Mouse (Mus musculus) heart, adult 2 months (tissue): Measurements from ENCODE around the gene Per3. TPM values are rescaled to one million over a fixed set of nuclear protein-coding genes. Genes with fewer than 3 reads are reported as not detected.

Experiments
- DNase-seq, 2 experiments: peaks; one replicate each; pipeline ENCODE4 v3.0.0; 2021
- H3K27ac ChIP-seq: fragments of 200-600 bp; 2 replicates; pipeline ENCODE4 v1.8.1; 2022
- H3K27me3 ChIP-seq: fragments of 200-500 bp; 2 replicates; pipeline ENCODE4 v1.6.1; 2012; ENCODE audit warnings: mild to moderate bottlenecking, low read length, inconsistent platforms, mixed read lengths; ENCODE audit not compliant: control insufficient read depth, insufficient read depth
- H3K36me3 ChIP-seq: fragments of 200-500 bp; 2 replicates; pipeline ENCODE4 v1.6.1; 2012; ENCODE audit warnings: low read length, inconsistent platforms; ENCODE audit not compliant: control insufficient read depth, insufficient read depth
- H3K4me1 ChIP-seq: fragments of 200-500 bp; 2 replicates; pipeline ENCODE4 v1.6.1; 2011; ENCODE audit warnings: low read length; ENCODE audit not compliant: control insufficient read depth, insufficient read depth
- H3K4me3 ChIP-seq: fragments of 200-600 bp; 2 replicates; pipeline ENCODE4 v1.8.1; 2022
- H3K79me2 ChIP-seq: fragments of 200-500 bp; replicated peaks from 2 replicates; pipeline ENCODE4 v1.6.1; 2012; ENCODE audit warnings: mild to moderate bottlenecking, inconsistent platforms, low read length, moderate library complexity, mixed read lengths; ENCODE audit not compliant: control insufficient read depth, insufficient read depth
- H3K9ac ChIP-seq: fragments of 200-500 bp; 2 replicates; pipeline ENCODE4 v1.6.1; 2012; ENCODE audit warnings: low read depth, mild to moderate bottlenecking, control low read depth, inconsistent platforms, low read length, mixed read lengths
- CTCF ChIP-seq: fragments of 200-600 bp; IDR thresholded peaks from 2 replicates; pipeline ENCODE4 v1.8.1; 2022; ENCODE audit warnings: antibody characterized with exemption, mild to moderate bottlenecking, moderate library complexity
- EP300 ChIP-seq: fragments of 200-500 bp; IDR thresholded peaks from 2 replicates; pipeline ENCODE4 v1.6.1; 2011; ENCODE audit warnings: low read depth, low read length, control low read depth; ENCODE audit not compliant: insufficient read depth
- POLR2A ChIP-seq: fragments of 200-500 bp; IDR thresholded peaks from 2 replicates; pipeline ENCODE4 v1.6.1; 2011; ENCODE audit warnings: mild to moderate bottlenecking, low read depth, low read length, control low read depth; ENCODE audit not compliant: insufficient read depth
- WGBS: fragments of 180-500 bp; shearing (Covaris S2); methylation state at CpG from one replicate; pipeline ENCODE4 v1.1.7; 2018; 5-methylcytosine and 5-hydroxymethylcytosine counted together
- intact Hi-C: fragments of 180-260 bp; cut with DNase I; formaldehyde crosslinking; loops from one replicate; pipeline ENCODE4 v1.15.1; 2025
- polyA plus RNA-seq: library from polyadenylated mRNA; depleted of rRNA; stranded (reverse); fragments of >200 nt; gene quantifications from 2 replicates; pipeline ENCODE4 v1.2.3, GENCODE M21; 2012
- total RNA-seq, 2 experiments: library from RNA; stranded (reverse); gene quantifications; 2 replicates each; pipeline ENCODE4 v1.2.3; 2021

The Per3 gene
- total and polyA plus RNA-seq, 3 experiments = 2.2 to 12.2 (median 11.1) TPM

DNA sequence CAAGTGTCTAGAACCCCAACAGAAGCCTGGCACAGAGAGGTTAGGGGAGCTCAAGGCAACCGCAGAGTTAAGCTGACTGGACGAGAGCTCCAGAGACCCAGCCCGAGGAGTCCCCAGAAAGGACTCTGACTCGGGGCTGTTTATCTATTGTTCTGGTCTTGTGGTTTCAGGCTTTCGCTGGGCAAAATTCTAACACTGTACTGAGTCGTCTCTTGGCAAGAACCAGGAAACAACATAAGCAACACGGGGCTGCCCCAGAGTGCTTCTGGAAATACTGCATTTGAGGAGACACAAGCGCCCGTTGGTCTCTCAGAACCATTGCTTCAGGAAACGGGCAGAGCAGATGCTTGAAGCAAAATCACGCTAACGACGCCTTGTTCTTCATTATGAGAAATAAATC, 43.1 kb downstream of the Per3 start:
- H3K27ac ChIP-seq = no peak overlapping the region
- 64% methylated on average over 13 of the region's 13 CpGs for WGBS
- no peak for DNase-seq
- no peaks in the 10 kb centered on the region for H3K79me2 ChIP-seq
- no peak for TF ChIP-seq EP300
- no peak for TF ChIP-seq POLR2A
- no peak for TF ChIP-seq CTCF
- H3K36me3 ChIP-seq = no peaks in the 10 kb centered on the region
- H3K27me3 ChIP-seq = no peaks in the 10 kb centered on the region
- no peaks in the 10 kb centered on the region for H3K4me1 ChIP-seq
- intact Hi-C loops = no loop called here
- H3K9ac ChIP-seq = no peak overlapping the region
- H3K4me3 ChIP-seq = no peak overlapping the region

GRCm38 (mm10) chr4:150998626-150999025, 45.8 kb downstream of the Per3 start:
- Histone ChIP-seq H3K9ac (no peak overlapping the region), H3K4me1 (no peaks in the 10 kb centered on the region), H3K36me3 (no peaks in the 10 kb centered on the region), H3K27me3 (no peaks in the 10 kb centered on the region), H3K79me2 (no peaks in the 10 kb centered on the region), H3K27ac (no peak overlapping the region), H3K4me3 (no peak overlapping the region)
- intact Hi-C loops = no loop called here
- WGBS = 88% methylated on average over 9 of the region's 9 CpGs
- no peak for TF ChIP-seq POLR2A
- no peak for TF ChIP-seq CTCF
- TF ChIP-seq EP300 = no peak
- no peak for DNase-seq

DNA sequence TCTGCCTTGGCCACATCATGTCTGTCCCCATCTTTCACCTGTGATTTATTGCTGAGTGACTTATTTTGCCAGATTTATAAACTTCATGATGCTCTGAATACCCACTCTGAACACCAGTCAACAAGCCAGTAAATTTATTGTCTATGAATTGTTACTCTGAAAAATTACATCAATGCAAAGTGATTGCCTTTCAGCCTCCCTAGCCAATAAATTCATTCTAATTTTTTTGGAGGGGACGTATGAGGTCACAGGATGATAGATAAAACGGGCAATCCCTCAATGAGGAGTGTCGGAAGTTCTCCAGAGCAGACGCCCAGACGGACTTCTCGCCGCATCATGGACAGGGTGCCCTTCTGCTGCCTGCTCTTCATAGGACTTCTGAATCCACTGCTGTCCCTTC, 47.7 kb downstream of the Per3 start, which contains the start of gene Uts2:
Uts2 (plus strand) TSS at position 301 of the 400 bp plus-strand sequence.
- Histone ChIP-seq H3K9ac (no peak within 1 kb of the TSS), H3K27ac (no peak within 1 kb of the TSS), H3K36me3 (no peaks in the 10 kb centered on the region), H3K27me3 (no peaks in the 10 kb centered on the region), H3K4me3 (no peak within 1 kb of the TSS), H3K4me1 (no peaks in the 10 kb centered on the region), H3K79me2 (no peaks in the 10 kb centered on the region)
- 73% methylated on average over 7 of the region's 7 CpGs for WGBS
- intact Hi-C loops = no loop called here
- TF ChIP-seq CTCF (no peak), EP300 (no peak), POLR2A (no peak)
- DNase-seq = no peak

DNA sequence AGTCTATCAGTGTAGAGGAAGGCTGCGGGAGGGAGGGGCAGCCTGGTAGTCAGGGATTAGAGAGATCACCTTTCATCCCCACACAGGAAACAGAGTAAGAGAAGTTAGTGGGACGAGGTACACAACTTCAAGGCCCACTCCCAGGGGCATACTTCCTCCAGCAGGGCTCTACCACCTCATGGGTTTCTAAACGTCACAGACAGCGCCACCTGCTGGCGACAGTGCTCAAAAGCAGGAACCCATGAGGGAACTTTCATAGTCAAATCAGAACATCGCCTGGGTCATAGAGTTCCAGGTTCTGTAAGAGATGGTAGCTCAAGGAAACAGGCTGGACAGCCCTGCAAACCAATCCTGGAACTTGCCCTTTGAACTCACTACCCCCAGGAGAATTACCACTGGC, 54.3 kb downstream of the Per3 start:
- TF ChIP-seq CTCF (peak; percentile 60), EP300 (no peak), POLR2A (no peak)

GRCm38 (mm10) chr4:150980153-150980552, 64.3 kb downstream of the Per3 start:
- intact Hi-C loops = no loop called here
- Histone ChIP-seq H3K36me3 (no peaks in the 10 kb centered on the region), H3K4me3 (no peak overlapping the region), H3K79me2 (no peaks in the 10 kb centered on the region), H3K4me1 (no peaks in the 10 kb centered on the region), H3K9ac (no peak overlapping the region), H3K27ac (no peak overlapping the region), H3K27me3 (no peaks in the 10 kb centered on the region)
- 80% methylated on average over 5 of the region's 5 CpGs for WGBS
- DNase-seq = no peak
- TF ChIP-seq POLR2A = no peak
- TF ChIP-seq EP300 = no peak
- TF ChIP-seq CTCF = no peak

More for the DNA sequence above, 54.3 kb downstream of the Per3 start:
- Histone ChIP-seq H3K4me1 (no peaks in the 10 kb centered on the region), H3K27me3 (no peaks in the 10 kb centered on the region), H3K79me2 (no peaks in the 10 kb centered on the region), H3K4me3 (no peak overlapping the region), H3K9ac (no peak overlapping the region), H3K36me3 (no peaks in the 10 kb centered on the region), H3K27ac (no peak overlapping the region)
- intact Hi-C loops = no loop called here
- WGBS = 40% methylated on average over 6 of the region's 6 CpGs
- no peak for DNase-seq

GRCm38 (mm10) chr4:150979455-150979854, 65.0 kb downstream of the Per3 start:
- H3K4me3 ChIP-seq = no peak overlapping the region
- H3K4me1 ChIP-seq = no peaks in the 10 kb centered on the region
- 74% methylated on average over 9 of the region's 9 CpGs for WGBS
- H3K27me3 ChIP-seq = no peaks in the 10 kb centered on the region
- H3K79me2 ChIP-seq = no peaks in the 10 kb centered on the region
- intact Hi-C loops = no loop called here
- no peak overlapping the region for H3K9ac ChIP-seq
- TF ChIP-seq CTCF = no peak
- TF ChIP-seq EP300 = no peak
- no peak for TF ChIP-seq POLR2A
- H3K27ac ChIP-seq = no peak overlapping the region
- no peak for DNase-seq
- no peaks in the 10 kb centered on the region for H3K36me3 ChIP-seq
